Mouse (Mus musculus): Measurements from ENCODE around the gene Sbno1.

Gene Sbno1

DNA sequence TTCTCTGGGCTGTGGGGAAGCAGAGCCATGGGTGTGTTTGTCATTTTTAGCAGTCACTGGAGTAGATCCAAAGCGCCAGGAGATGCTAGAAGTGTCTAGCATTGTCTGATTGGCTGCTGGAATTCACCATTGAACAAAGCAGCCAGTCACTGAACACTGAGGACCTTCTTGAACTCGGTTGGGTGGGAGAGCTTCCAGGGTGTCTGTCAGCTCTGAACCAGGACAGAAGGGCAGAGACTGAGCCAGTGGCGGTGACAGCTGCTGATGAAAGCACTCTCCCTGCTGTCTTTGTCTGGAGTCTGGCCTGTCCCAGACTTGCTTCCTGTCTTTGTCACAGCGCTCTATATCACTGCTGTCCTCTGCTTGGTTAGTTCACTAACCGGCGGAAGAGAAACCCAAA is 91.4 kb downstream of the Sbno1 start:
- DNase-seq (ENCODE audit: low spot score in 2 of 2), result no peak

DNA sequence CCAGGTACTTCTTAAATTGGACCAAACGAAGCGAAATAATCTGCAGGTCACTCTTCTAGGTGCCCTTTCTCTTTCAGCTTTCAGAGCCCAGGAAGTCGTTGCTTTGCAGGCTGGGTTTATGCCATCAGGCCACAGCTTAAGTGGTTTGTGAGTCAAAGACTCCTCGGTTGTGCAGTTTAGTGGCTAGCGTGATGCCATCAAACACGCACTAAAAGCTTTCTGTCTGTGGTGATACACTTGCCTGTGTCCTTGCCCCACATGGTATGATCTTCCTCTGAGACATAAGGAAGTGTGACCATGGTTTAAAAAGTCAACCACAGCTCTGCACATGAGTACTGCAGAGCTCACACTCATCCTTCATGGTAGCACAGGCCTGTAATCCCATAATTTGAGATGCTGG is 95.7 kb downstream of the Sbno1 start:
- DNase-seq (ENCODE audit: low spot score in 2 of 2), result no peak

DNA sequence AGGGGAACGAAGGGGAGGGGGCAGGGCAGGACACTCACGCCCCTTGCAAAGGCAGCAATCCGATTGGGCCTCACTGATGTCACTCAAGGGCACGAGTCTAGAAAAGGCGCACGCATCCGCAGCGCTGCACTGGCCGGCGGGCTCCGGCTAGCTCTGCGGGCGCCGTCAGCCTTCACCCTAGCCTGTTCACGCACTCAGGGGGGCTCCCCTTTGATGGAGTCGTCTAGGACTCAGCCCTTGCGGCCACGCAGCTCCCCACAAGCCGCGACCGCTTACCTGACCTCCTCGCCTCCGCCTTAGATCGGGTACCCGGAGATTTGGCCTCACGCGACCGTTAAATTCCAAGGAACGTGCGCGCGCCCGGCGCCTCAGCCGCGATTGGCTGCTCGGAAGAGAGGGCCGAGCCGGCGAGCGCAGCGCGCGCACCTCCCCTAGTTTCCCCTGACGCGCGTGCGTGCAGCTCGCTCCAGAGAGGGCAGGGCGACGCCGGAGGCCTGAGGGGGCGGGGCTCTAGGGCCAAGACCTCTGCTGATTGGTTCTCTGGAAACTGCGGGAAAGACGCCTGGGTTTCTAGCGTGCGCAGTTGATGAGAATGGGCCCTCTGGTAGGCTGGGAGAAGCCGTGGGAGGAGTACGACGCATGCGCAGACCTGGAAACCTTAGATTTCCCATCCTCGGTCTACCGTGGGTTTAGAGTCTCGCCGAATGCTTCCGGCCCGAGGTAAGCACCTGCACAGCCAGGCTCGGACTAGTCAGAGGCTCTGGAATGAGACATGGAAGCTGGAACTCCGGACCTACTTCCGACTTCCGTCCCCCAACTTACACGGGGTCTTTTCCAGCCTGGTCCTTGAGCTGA is 98.1 kb downstream of the Sbno1 start, which contains the start of the genes Mphosph9 and 2810006K23Rik:
Gene Mphosph9 (minus strand): TSS at position 463 of the 855 bp plus-strand sequence.
Gene 2810006K23Rik (plus strand): TSS at position 580 of the 855 bp plus-strand sequence.
- DNase-seq (ENCODE audit: low spot score in 2 of 2), result peak; percentile 99

DNA sequence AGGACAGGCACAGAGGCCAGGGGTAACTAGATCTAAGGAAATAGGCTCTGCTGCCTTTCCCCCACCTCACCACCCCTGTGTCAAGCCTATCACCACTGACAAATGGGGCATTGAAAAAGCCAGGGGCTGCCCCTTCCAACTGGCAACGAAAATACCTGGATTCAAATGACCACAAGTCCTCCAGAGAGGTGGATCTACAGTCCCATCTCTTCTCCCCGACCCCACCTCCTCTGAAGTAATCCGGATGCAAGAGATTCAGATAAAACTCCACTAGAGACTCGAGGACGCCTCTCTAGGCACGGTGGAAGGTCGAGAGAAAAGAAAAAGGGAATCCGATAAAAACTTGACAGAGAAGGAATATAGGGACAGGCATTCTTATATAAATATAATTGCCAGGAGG is 99.0 kb downstream of the Sbno1 start:
- DNase-seq (ENCODE audit: low spot score in 2 of 2), result no peak
